Mouse (Mus musculus) Muller cell, postnatal 12 days (primary cell): Measurements from ENCODE around the gene D10Wsu102e.
"Not testable (repeated sequence)": the region's sequence is repeated elsewhere in the genome, so short reads cannot be mapped to it uniquely, and the experiment has no call there.

Experiments used
- DNase-seq: peaks from one replicate; pipeline ENCODE4 v3.0.0-alpha.2; 2015; ENCODE audit errors: inconsistent ontology term

The D10Wsu102e gene

DNA sequence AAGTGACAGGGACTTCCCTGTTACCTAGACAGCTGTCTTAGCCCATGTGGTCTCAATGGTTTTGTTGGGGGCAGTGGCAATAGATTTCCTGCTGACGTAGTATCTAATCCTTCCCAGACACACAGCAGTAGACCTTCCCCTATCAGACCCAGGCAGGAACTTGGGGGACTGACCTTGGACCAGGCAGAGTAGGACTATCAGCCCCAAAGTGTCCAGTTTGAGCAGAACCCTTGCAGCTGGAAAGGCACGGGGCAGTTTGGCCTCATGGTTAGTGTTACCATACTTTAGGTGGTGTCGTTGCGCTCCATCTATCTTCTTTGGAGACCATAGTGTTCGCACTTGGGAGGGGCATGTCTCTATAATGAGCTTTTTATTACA lies 13.7 kb upstream of the D10Wsu102e start:
- DNase-seq, result no peak

DNA sequence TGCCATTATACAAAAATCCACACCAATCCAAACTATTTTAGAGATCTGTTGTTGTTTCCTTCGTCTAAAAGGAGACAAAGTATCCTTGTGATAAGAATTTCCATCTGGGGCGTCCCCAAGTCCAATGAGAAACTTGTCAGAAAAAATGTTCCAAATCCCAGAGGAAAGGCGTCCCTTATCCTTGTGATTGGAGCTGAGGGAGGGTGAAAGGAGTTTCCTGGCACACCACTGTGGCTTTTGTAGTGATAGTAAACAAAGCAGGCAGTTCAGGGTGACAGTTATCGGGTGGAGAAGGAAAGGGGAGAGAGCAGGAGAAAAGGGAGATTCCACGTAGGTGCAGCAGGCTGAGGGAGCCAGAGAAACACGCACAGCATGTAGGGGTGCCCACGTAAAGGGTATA lies 12.5 kb upstream of the D10Wsu102e start:
- no peak for DNase-seq

DNA sequence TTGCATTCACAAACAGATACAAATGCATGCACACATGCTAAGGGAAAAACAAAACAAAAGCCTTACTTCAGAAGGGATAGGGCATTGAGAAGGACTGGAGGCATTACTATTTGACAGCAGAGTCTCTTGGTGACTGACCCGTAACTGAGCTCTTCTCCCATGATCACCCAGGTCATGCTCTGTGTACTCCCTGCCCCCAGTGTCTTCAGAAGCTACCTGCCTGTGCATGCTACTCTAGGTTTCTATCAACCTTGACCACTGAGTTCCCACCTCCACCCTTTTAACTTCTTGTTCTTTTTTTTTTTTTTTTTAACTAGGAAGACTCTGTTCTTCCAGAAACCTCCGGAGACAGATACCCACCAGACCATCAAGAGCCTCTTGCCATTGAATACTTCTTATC lies 9.3 kb upstream of the D10Wsu102e start:
- DNase-seq, result no peak

DNA sequence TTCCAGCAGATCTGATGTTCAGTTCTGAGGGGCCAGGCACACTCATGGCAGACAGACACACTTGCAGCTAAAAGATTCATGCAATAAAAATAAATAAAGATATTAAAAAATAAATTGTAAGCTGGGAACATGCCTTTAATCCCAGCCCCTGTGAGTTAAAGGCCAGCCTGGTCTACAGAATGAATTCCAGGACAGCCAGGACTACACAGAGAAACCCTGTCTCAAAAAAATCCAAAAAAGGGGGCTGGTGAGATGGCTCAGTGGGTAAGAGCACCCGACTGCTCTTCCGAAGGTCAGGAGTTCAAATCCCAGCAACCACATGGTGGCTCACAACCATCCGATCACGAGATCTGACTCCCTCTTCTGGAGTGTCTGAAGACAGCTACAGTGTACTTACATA lies 8.2 kb upstream of the D10Wsu102e start:
- not testable (repeated sequence) for DNase-seq

DNA sequence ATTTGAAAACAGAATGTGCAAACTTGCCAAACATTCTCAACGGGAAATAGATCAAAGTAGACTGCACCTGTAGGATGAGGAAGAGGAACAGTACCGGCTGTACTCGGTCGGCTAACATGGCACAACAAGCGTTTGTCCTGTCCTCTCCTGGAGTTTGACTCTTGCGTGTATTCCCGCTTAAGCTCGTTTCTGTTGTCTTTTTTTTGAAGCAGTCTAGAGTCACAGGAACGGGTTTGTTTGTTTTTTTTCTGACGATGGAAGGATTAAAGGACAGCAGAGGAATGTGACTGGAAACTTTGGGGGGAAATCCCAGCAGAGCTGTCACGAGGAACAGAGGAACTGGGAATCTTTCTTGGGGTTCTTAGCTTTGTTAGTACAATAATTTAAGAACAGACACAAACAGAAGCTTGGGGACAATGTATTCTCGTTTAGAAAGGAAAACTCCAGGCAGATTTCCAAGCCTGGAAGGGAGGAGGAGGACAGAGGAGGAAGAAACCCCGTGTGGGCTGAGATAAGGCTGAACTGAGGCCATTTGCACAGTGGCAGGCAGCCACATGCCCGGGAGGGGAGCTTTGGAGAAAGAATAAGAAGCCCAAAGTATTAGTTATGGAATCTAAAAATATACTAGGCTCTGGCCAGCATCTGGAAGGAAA lies 6.2 kb upstream of the D10Wsu102e start:
- DNase-seq, result peak; percentile 5

DNA sequence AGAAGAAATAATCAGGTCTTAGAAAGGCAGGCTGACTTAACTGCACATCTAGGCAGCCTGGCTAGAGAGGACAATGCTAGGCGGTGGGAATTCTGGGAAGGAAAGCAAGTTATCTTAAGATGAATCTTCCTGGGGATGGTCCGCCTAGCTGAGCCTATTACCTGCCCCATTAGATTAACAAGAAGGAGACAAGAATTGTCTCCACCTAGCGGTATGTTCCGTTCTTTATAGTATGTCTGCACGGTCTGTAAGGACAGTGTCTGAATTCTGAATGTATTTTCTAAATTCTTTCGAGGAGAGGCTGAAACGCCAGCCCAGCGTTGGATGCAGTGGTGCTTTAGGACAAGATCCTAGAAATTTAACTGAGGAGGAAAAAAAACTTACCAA lies 5.7 kb upstream of the D10Wsu102e start:
- DNase-seq, result peak; percentile 9

DNA sequence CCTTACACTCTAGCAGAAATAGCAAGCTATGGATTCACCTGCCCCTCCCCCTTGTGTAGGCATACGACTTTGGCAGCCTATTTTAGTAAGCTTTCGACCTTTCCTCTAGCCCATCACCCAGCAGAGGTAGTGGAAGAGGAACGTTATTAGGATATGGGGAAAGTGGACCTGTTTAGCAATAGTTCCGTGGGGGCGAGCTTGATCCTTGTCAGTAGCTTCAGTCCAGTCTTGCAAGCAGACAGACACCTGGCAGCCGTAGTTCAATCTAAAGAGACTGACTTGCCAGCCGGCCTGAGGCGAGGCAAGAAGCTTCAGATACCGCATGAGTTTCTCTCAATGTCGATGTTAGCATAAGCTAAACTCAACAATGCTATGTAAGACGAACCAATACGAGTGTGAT lies 3.6 kb upstream of the D10Wsu102e start:
- DNase-seq, result no peak

DNA sequence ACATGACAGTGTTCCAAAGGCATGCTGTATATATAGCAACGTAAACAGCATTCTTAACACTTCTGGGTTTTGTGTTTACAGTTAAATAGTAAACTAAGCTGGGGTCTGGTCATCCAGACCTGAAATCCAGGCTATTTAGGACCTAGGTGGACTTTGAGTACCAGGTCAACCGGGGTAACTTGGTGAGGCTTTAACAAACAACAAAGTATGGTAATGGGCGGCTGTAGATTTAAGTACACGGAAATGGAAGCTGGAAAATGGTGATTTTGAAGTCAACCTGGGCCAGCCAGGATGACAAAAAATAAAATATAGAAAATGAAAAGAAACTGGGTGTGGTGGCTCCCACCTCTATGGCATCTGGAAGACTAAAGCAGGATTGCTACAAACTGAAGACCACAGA lies 570 bp upstream of the D10Wsu102e start:
- no peak for DNase-seq

DNA sequence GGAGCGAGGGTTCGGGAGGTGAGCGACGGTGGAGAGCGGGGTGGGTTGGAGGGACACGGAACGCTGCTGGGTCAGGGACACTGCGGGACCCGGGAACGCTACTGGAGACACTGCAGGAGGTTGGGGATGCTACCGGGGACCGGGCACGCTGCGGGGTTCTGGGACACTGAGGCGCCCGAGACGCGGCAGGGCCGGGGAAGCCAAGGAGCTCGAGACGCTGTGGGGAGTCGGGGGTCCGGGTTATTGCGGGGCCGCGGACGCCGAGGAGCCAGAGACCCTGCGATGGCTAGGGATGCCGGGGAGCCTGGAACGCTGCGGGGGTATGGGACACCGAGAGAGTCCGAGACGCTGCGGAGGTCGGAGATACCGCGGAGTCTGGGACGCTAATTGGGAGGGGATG lies 335 bp downstream of the D10Wsu102e start:
- no peak for DNase-seq

DNA sequence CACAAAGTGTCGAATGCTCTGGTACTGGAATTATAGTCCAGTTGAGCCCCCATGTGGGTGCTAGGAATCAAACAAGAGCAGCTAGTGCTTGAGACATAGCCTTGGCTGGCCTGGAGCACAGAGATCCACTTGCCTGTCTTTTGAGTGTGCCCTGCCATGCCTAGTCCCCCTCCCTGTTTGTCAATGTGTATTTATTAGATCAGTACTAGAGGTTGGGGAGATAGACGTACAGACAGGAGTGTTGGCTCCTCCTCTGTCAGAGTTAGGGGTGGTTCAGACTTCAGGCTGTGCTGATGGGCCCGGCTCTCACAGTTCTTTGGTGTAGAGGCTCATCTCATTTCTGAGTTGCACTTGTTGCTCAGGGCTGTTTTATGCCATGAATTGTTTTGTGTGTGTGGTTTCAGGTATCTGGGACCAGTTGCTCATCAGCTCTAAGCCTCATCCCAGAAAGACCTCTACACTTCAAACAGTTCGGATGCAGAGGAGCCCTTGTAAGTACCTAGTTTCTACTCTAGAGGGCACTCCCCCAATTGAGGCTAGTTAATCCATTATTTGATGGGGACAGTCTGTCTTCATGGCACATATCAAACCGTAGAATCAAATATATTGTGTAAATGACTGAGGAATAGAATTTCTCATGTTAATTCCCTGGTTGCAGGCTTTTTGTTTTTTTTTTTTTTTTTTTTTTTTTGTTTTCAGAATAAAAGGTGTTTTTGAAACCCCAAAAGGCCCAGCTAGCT lies 1.8 kb downstream of the D10Wsu102e start:
- peak; percentile 40 for DNase-seq

DNA sequence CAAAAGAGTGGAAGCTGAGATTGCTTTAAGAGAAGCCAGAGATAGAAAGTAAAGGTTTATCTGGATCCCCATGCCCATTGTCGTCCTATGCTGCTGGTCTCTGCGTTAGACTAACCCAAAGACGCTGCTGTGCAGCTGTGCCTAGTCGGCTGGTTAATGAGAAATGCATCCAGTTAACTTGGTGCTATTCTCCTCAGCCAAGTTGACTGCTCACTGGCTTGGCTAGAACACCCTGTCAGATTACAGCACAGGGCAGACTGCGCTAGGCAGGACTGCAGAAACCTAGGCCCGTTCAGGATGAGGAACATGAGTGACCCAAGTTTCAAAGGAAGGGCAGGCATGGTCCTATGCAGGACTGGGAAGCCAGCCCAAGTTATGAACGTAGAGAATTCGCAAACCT lies 3.4 kb downstream of the D10Wsu102e start:
- no peak for DNase-seq

DNA sequence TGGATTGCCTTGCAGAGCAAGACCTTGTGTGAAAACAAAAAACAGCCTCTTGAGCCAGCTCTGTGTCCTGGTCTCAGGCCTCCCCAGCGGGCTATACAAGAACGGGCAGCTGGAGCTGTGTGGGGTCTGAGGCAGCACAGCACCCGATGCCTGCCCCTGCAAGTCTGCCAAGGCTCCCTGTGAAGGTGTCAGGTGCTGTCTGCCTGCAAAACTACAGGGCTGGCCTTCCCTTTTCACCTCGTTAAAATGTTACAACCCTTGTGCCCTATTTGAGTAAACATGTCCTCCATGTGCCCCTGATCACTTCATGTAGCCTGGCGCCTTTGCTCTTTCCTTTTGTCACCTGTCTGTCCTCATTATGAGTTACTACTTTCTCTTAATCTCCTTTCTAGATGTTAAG lies 8.9 kb downstream of the D10Wsu102e start:
- no peak for DNase-seq

DNA sequence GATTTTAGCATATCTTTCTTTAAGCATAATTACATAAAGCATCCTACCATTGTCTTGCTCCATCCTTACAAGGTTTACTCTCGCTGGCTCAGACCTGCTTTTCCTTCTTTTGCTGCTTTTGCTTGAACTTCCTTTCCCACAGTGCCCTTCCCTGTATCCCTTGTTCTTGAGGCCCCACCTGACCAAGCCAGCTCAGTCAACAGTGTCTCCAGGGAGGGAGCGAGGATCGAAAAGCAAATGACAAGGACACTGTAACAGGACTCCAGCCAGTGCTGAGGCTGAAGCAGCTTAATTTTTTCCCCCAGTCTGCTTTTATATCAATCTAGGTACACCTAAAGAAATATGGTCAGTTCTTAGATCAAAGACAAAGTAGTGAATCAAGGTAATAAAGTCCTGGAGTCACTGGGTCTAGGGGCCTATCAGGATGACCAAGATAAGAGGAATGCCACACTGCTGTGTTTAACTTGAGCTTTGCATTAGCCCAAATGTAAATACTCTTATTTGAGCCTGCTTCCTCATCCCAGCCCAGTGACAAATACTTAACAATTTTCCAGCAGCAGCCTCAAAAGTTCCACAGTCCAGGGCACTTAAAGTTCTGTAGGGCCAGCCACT lies 14.1 kb downstream of the D10Wsu102e start:
- DNase-seq, result no peak

DNA sequence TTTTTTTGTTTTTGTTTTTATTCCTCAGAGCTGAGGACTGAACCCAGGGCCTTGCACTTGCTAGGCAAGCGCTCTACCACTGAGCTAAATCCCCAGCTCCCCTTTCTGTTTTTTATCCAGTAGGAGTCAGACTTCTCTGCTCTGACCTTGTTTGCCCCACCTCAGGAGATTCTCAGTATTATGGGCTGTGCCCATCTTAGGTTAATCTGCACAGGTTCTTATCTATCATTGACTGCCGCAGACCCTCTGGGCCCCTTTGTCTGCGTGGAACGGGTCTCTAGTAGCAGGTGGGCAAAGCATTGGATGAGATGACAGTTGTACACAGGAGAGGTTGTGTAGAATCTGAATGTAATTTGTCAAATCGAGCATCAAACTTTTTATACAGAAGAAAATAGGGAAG lies 15.4 kb downstream of the D10Wsu102e start:
- not testable (repeated sequence) for DNase-seq

DNA sequence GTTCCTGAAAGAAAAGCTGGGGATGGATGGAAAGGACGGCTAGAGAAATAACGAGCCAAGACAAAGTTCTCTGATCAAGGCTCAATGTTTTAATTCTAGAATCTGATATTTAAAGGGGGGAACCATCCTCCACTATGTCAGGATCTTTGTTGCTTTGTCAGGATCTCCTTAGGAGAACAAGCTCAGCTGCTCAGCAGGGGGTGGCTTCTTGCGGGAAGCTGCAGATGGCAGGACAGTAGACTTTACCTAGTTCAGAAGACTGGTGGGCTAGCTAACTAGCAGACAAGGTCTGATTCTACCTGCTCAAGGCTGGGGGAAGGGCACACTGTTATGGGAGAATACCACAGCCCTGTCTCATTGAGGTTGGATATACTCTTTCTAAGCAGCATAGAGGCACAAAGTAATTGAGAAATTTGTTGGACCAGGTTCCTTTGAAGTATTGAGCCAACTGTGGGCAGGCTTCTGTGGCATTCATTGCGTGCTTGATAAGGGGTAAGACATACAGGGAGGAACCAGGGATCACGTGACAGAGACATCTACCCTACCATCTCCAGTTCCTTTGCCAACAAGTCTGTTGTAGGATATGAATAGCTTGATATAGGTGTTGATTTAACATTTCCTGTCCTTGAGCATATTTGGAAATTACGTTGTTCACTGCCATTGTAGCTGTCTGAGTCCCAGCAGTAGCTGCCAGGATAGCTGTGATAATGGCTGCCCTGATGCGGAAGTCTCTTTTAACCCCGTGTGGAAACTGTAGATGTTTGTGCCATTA lies 17.1 kb downstream of the D10Wsu102e start:
- DNase-seq, result no peak

DNA sequence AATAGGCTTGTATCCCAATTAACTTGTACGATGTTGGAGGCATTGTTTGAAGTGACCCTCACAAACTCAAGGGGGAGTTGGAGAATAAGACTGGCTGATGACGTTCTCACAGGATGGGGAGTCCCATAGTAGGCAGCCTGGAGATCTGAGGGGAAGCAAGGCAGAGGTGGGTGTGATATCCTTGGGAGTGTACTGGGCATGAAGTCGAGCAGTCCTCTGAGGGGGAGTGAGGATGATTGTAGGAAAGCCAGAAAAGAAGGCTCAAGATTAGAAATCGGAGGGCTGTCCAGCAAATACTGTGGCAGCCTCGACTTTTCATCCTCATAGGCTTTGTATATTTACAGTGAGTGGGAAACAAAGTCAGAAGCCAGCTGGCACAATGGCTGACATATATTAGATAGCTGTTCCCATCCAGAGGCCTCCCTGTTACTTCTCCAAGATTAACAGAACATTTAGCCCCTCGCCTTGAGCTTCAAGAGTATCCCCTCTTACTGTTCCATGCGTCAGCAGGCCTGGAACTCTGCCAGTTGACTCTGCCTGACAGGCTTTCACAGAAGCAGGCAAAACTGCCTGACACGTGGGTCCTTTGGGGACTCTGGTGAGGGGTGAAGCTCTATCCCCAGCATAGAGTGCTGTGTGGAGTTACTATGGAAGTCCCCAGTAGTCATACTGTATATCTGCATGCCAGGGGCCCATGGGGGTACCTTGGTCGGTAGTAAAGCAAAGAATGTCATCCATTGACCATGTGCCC lies 18.2 kb downstream of the D10Wsu102e start:
- no peak for DNase-seq

DNA sequence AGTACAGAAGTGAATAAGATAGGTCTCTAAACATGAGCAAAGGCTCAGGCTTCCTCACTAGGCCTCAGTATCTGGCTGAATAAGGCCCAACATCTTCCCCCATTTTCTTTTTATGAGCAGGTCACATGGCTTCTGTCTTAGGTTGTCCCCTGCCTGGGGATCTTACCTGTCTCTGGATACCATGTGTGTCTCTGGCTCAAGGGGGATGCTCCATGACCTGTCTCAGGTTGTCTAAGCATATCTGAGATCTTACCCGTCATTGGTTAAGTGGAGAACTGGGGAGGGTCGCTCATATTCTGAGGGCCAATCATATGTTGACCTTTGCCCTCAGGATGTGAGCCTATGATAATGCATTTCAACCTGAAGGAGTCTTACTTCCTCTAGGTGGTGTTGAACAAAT lies 20.5 kb downstream of the D10Wsu102e start:
- no peak for DNase-seq

DNA sequence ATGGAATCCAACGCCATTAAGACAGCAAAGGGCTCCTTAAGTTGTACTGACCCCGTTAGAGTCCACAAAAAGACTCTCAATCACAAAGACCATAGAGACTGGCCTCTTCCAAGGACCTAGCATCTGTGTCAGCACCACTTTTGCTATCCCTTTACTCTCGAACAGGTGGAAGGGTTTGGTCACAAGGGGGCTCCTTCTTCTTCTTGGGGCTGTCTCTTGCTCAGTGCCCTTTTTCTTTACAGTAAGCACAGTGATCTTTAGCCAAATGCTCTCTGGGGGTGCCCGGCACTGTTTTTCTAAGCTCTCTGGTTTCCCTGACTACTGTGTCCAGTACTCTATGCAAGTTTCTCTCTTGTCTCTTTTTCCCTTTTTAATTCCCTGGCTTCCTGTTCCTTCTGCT lies 22.5 kb downstream of the D10Wsu102e start:
- no peak for DNase-seq

DNA sequence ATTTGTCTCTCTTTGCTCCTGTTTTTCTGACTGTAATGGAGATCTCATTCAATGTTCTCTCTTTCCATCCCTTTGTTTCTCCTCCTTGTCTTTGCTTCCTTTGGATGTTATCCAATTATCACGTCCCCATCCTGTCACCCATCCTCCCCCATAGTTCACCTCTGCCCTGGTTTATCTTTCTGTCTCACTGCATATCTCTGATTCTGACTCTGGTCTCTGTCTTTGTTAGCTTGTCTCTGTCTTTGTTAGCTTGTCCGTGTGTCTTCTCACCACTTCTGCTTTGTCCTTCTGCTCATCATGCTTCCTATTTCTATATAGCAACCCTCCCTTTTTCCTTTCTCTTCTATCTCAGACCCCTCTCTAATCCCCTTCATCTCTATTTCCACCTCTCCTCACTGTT lies 23.0 kb downstream of the D10Wsu102e start:
- no peak for DNase-seq

DNA sequence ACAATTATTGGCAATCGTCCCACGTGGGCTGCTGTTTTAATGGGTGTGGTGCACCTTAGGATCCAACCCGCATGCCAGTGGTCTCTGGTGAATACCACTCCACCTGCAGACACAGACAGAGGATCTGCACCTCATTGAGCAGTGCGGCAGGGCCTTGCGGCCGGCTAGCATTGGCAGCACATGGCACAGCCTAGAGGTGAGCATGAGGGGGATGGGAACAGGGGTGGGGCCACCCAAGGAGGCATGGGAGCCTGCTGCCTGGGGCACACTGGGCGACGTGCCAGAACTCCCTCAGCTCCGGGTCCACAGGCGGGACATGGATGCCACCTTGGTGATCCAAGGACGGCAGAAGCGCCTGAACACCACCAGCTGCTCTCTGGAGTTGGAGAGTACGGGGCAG lies 23.8 kb downstream of the D10Wsu102e start:
- DNase-seq, result no peak

DNA sequence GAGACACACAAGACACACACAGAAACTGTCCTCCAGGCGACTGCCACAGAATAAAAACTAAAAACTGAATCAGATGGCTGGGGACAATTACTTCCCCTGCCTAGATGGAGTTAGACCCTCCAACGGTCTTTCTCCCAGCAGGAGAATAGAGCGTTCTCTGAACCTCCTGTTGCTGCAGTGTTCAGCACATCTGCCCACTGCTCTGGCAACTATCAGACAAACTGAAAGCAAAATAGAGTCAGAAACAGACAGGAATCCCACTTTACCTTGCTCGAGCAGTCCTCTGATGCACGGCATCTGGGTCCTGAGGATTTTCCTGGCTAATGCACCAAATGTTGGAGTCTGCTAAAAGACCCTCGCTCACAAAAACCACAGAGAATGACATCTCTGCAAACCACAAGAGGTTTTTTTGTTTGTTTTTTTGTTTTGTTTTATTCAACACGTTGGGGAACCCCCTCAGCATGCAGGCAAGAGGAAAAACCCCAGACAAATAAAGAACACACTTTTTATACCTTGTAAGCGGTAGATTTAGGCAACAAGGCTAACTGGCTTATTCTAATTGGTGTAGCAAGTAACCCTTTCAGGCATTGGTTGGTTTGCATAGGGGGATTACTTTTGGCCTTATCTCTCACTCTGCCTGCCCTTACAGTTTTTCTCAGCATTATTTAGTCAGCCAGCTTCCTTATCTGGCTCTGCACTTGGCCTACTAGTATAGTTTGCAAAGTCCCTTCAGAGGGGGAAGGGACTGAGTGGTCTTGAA lies 24.6 kb downstream of the D10Wsu102e start:
- DNase-seq, result no peak
